Mouse (Mus musculus) left cerebral cortex, adult 2 months (tissue): ENCODE measurements around the gene Mpp1. TPM values are rescaled to one million over a fixed set of nuclear protein-coding genes. Genes with fewer than 3 reads are reported as not detected.
"Not testable (repeated sequence)": the region's sequence is repeated elsewhere in the genome, so short reads cannot be mapped to it uniquely, and the experiment has no call there.

Source experiments
- DNase-seq, 2 experiments: peaks; one replicate each; pipeline ENCODE4 v3.0.0; 2021 to 2022; ENCODE audit warnings: low spot score in 2 of 2, mixed read lengths in 1 of 2; ENCODE audit errors: extremely low spot score in 1 of 2
- H3K27ac ChIP-seq: fragments of 200-600 bp; 2 replicates; pipeline ENCODE4 v1.8.1; 2022
- H3K4me3 ChIP-seq: fragments of 200-600 bp; 2 replicates; pipeline ENCODE4 v1.8.1; 2022
- CTCF ChIP-seq: fragments of 200-600 bp; IDR thresholded peaks from 2 replicates; pipeline ENCODE4 v1.8.1; 2022; ENCODE audit warnings: antibody characterized with exemption, mild to moderate bottlenecking, moderate library complexity
- intact Hi-C: fragments of 180-260 bp; cut with DNase I; formaldehyde crosslinking; loops from one replicate; pipeline ENCODE4 v1.15.1; 2025
- long read RNA-seq, 2 experiments: library from polyadenylated mRNA; stranded (forward); transcript quantifications; one replicate each; pipeline ENCODE4 v2.0.0; 2021; ENCODE audit warnings: borderline mapping rate in 2 of 2
- total RNA-seq, 2 experiments: library from RNA; stranded (reverse); gene quantifications; 2 replicates each; pipeline ENCODE4 v1.2.3; 2021

Mpp1 gene
- total RNA-seq = 10 to 100 TPM; 30.4 to 33.8 TPM
- long read RNA-seq, experiment 1, transcript Mpp1-201 (12 exons, 2,525 nt) = major isoform, 18 of 24 reads
- long read RNA-seq, experiment 1, partial matches to known transcripts = 3 of 24 reads
- long read RNA-seq, experiment 1, other reads (novel, unspliced or antisense) = 3 of 24 reads
- long read RNA-seq, experiment 2, transcript Mpp1-201 (12 exons, 2,525 nt) = major isoform, 11 of 13 reads
- long read RNA-seq, experiment 2, partial matches to known transcripts = 1 of 13 reads
- long read RNA-seq, experiment 2, other reads (novel, unspliced or antisense) = 1 of 13 reads

GRCm38 (mm10) chrX:75130467-75131160 lies at the start of gene Mpp1:
TSS of gene Mpp1 (minus strand) at chrX:75131016.
- TF ChIP-seq CTCF = no peak
- Histone ChIP-seq H3K4me3 (peak within 1 kb of the TSS; percentile 55), H3K27ac (peak within 1 kb of the TSS; percentile 85)
- intact Hi-C loops = loop anchor here (2.0 kb wide), 1 partner anchor 250 kb away; no protein-coding TSS in a partner anchor
- DNase-seq = peak; percentile 57 to 65

- Histone ChIP-seq H3K27ac (no peak within 1 kb of the TSS), H3K4me3 (no peak within 1 kb of the TSS)
- DNase-seq = no peak
- no peak for TF ChIP-seq CTCF
- intact Hi-C loops = no loop called here
Observed at GRCm38 (mm10) chrX:75163670-75164069, 32.9 kb upstream of the Mpp1 start, which contains the start of gene Smim9. TSS of gene Smim9 (minus strand) at chrX:75163770.

GRCm38 (mm10) chrX:75155576-75156243 lies 24.9 kb upstream of the Mpp1 start:
- DNase-seq = peak; percentile 10 to 14
- no peak for TF ChIP-seq CTCF
- Histone ChIP-seq H3K4me3 (peak overlapping the region; percentile 28), H3K27ac (no peak overlapping the region)
- intact Hi-C loops = no loop called here

- H3K4me3 ChIP-seq = no peak overlapping the region
- intact Hi-C loops = no loop called here
- DNase-seq = no peak
- no peak overlapping the region for H3K27ac ChIP-seq
- no peak for TF ChIP-seq CTCF
Observed at GRCm38 (mm10) chrX:75152249-75152648, 21.4 kb upstream of the Mpp1 start.

GRCm38 (mm10) chrX:75150304-75150703 lies 19.5 kb upstream of the Mpp1 start:
- intact Hi-C loops = no loop called here
- DNase-seq = no peak
- Histone ChIP-seq H3K4me3 (no peak overlapping the region), H3K27ac (no peak overlapping the region)
- no peak for TF ChIP-seq CTCF

GRCm38 (mm10) chrX:75148414-75148813 lies 17.6 kb upstream of the Mpp1 start:
- no peak for DNase-seq
- no peak for TF ChIP-seq CTCF
- H3K27ac ChIP-seq = no peak overlapping the region
- no peak overlapping the region for H3K4me3 ChIP-seq
- intact Hi-C loops = no loop called here

GRCm38 (mm10) chrX:75143124-75143555 lies 12.3 kb upstream of the Mpp1 start:
- DNase-seq, intact Hi-C loops, H3K27ac ChIP-seq: not testable (repeated sequence)
- H3K4me3 ChIP-seq = peak overlapping the region; percentile 28

- no peak overlapping the region for H3K27ac ChIP-seq
- intact Hi-C loops = no loop called here
- no peak overlapping the region for H3K4me3 ChIP-seq
- TF ChIP-seq CTCF = no peak
- no peak for DNase-seq
Observed at GRCm38 (mm10) chrX:75138182-75138581, 7.4 kb upstream of the Mpp1 start.

- DNase-seq = no peak
- intact Hi-C loops = no loop called here
- no peak overlapping the region for H3K4me3 ChIP-seq
- no peak for TF ChIP-seq CTCF
- no peak overlapping the region for H3K27ac ChIP-seq
Observed at GRCm38 (mm10) chrX:75137729-75138128, 6.9 kb upstream of the Mpp1 start.

- no peak for TF ChIP-seq CTCF
- H3K27ac ChIP-seq = no peak overlapping the region
- no peak overlapping the region for H3K4me3 ChIP-seq
- intact Hi-C loops = no loop called here
- no peak for DNase-seq
Observed at GRCm38 (mm10) chrX:75136938-75137337, 6.1 kb upstream of the Mpp1 start.

GRCm38 (mm10) chrX:75129474-75129873 lies 1.3 kb downstream of the Mpp1 start:
- Histone ChIP-seq H3K27ac (no peak overlapping the region), H3K4me3 (peak overlapping the region; percentile 55)
- TF ChIP-seq CTCF = no peak
- intact Hi-C loops = loop anchor here (2.0 to 10.0 kb wide), 2 partner anchors 33 to 395 kb away; no protein-coding TSS in a partner anchor
- DNase-seq = no peak
